Mouse (Mus musculus) right cerebral cortex, postnatal 14 days (tissue): Measurements from ENCODE around the gene Narf.

Experiments used
- DNase-seq: peaks from one replicate; pipeline ENCODE4 v3.0.0; 2022

Gene Narf

GRCm38 (mm10) chr11:121237345-121238128 lies 484 bp downstream of the Narf start:
- DNase-seq: peak; percentile 22

- no peak for DNase-seq
Measured at GRCm38 (mm10) chr11:121239669-121240068, 2.6 kb downstream of the Narf start.

GRCm38 (mm10) chr11:121250196-121250595 lies 13.1 kb downstream of the Narf start:
- no peak for DNase-seq

GRCm38 (mm10) chr11:121259160-121260100 lies 22.4 kb downstream of the Narf start, which contains the start of gene Foxk2:
Gene Foxk2 (plus strand): TSS chr11:121259990.
- DNase-seq: peak; percentile 95

- peak; percentile 30 for DNase-seq
Measured at GRCm38 (mm10) chr11:121260211-121260906, 23.3 kb downstream of the Narf start.

GRCm38 (mm10) chr11:121261074-121261473 lies 24.0 kb downstream of the Narf start:
- DNase-seq: no peak

- no peak for DNase-seq
Measured at GRCm38 (mm10) chr11:121277516-121277915, 40.5 kb downstream of the Narf start.

- no peak for DNase-seq
Measured at GRCm38 (mm10) chr11:121278011-121278410, 41.0 kb downstream of the Narf start.

- DNase-seq: no peak
Measured at GRCm38 (mm10) chr11:121282911-121283310, 45.9 kb downstream of the Narf start.

- DNase-seq: no peak
Measured at GRCm38 (mm10) chr11:121289859-121290258, 52.8 kb downstream of the Narf start.

- DNase-seq: no peak
Measured at GRCm38 (mm10) chr11:121294771-121295170, 57.7 kb downstream of the Narf start.

- no peak for DNase-seq
Measured at GRCm38 (mm10) chr11:121298493-121298892, 61.4 kb downstream of the Narf start.

- no peak for DNase-seq
Measured at GRCm38 (mm10) chr11:121300265-121300664, 63.2 kb downstream of the Narf start.

GRCm38 (mm10) chr11:121305371-121305770 lies 68.3 kb downstream of the Narf start:
- peak; percentile 21 for DNase-seq
